Mouse (Mus musculus): ENCODE measurements around the gene Adamts20. TPM values are rescaled to one million over a fixed set of nuclear protein-coding genes. Genes with fewer than 3 reads are reported as not detected.

Gene Adamts20
- polyA plus RNA-seq, 1 experiment from 2014 or later, result 4.7 TPM

- ATAC-seq (ENCODE audit: insufficient number of reproducible peaks, insufficient read depth, low FRiP score, low TSS enrichment, low read depth), result no peak
- no peaks in the 10 kb centered on the region for H3K4me1 ChIP-seq (replicated peaks)
- no peaks in the 10 kb centered on the region for H3K27me3 ChIP-seq
- no peak overlapping the region for H3K4me3 ChIP-seq (replicated peaks)
- H3K9me3 ChIP-seq, result no peaks in the 10 kb centered on the region
- 76% methylated on average over 3 of the region's 3 CpGs for WGBS
- H3K36me3 ChIP-seq, result no peaks in the 10 kb centered on the region
- H3K9ac ChIP-seq (replicated peaks), result no peak overlapping the region
- H3K4me2 ChIP-seq, result no peak overlapping the region
- no peak overlapping the region for H3K27ac ChIP-seq
Observed at GRCm38 (mm10) chr15:94287495-94287894, 177.7 kb downstream of the Adamts20 start.

- WGBS, result 79% methylated on average over 8 of the region's 8 CpGs
- no peak overlapping the region for H3K4me2 ChIP-seq
- H3K36me3 ChIP-seq, result no peaks in the 10 kb centered on the region
- H3K9ac ChIP-seq (replicated peaks), result no peak overlapping the region
- no peak overlapping the region for H3K4me3 ChIP-seq (replicated peaks)
- no peaks in the 10 kb centered on the region; the same call in 1 of the 2 replicates for H3K27me3 ChIP-seq
- ATAC-seq (ENCODE audit: insufficient number of reproducible peaks, insufficient read depth, low FRiP score, low TSS enrichment, low read depth), result no peak
- H3K27ac ChIP-seq, result no peak overlapping the region
- no peaks in the 10 kb centered on the region for H3K4me1 ChIP-seq (replicated peaks)
- no peaks in the 10 kb centered on the region for H3K9me3 ChIP-seq
Observed at GRCm38 (mm10) chr15:94276418-94276817, 188.8 kb downstream of the Adamts20 start.

GRCm38 (mm10) chr15:94265630-94266029 is 199.6 kb downstream of the Adamts20 start:
- no peak for ATAC-seq (ENCODE audit: insufficient number of reproducible peaks, insufficient read depth, low FRiP score, low TSS enrichment, low read depth)
- WGBS, result 40% methylated on average over 10 of the region's 10 CpGs
- Histone ChIP-seq H3K9ac (replicated peaks) (no peak overlapping the region), H3K9me3 (no peaks in the 10 kb centered on the region), H3K4me3 (replicated peaks) (no peak overlapping the region), H3K4me2 (no peak overlapping the region), H3K27me3 (no peaks in the 10 kb centered on the region), H3K36me3 (no peaks in the 10 kb centered on the region), H3K4me1 (replicated peaks) (no peaks in the 10 kb centered on the region), H3K27ac (no peak overlapping the region)

GRCm38 (mm10) chr15:94264497-94264879 is 200.7 kb downstream of the Adamts20 start:
- Histone ChIP-seq H3K36me3 (no peaks in the 10 kb centered on the region), H3K4me3 (replicated peaks) (no peak overlapping the region), H3K4me1 (replicated peaks) (no peaks in the 10 kb centered on the region), H3K27ac (no peak overlapping the region), H3K27me3 (no peaks in the 10 kb centered on the region), H3K9me3 (no peaks in the 10 kb centered on the region), H3K9ac (replicated peaks) (no peak overlapping the region), H3K4me2 (no peak overlapping the region)
- ATAC-seq (ENCODE audit: insufficient number of reproducible peaks, insufficient read depth, low FRiP score, low TSS enrichment, low read depth), result no peak
- 79% methylated on average over 6 of the region's 6 CpGs for WGBS

GRCm38 (mm10) chr15:94263866-94264496 is 201.2 kb downstream of the Adamts20 start:
- Histone ChIP-seq H3K36me3 (no peaks in the 10 kb centered on the region), H3K9ac (replicated peaks) (no peak overlapping the region), H3K27me3 (no peaks in the 10 kb centered on the region), H3K4me1 (replicated peaks) (no peaks in the 10 kb centered on the region), H3K4me3 (replicated peaks) (no peak overlapping the region), H3K27ac (no peak overlapping the region), H3K9me3 (no peaks in the 10 kb centered on the region), H3K4me2 (no peak overlapping the region)
- no peak for ATAC-seq (ENCODE audit: insufficient number of reproducible peaks, insufficient read depth, low FRiP score, low TSS enrichment, low read depth)
- WGBS, result 75% methylated on average over 8 of the region's 8 CpGs

GRCm38 (mm10) chr15:94263241-94263640 is 202.0 kb downstream of the Adamts20 start:
- no peaks in the 10 kb centered on the region for H3K9me3 ChIP-seq
- H3K4me1 ChIP-seq (replicated peaks), result no peaks in the 10 kb centered on the region
- H3K4me2 ChIP-seq, result no peak overlapping the region
- H3K4me3 ChIP-seq (replicated peaks), result no peak overlapping the region
- no peak overlapping the region for H3K9ac ChIP-seq (replicated peaks)
- WGBS, result 68% methylated on average over 10 of the region's 10 CpGs
- no peaks in the 10 kb centered on the region for H3K36me3 ChIP-seq
- ATAC-seq (ENCODE audit: insufficient number of reproducible peaks, insufficient read depth, low FRiP score, low TSS enrichment, low read depth), result no peak
- no peak overlapping the region for H3K27ac ChIP-seq
- no peaks in the 10 kb centered on the region for H3K27me3 ChIP-seq

- ATAC-seq (ENCODE audit: insufficient number of reproducible peaks, insufficient read depth, low FRiP score, low TSS enrichment, low read depth), result no peak
- no peak overlapping the region for H3K27ac ChIP-seq
- no peaks in the 10 kb centered on the region for H3K4me1 ChIP-seq (replicated peaks)
- no peaks in the 10 kb centered on the region for H3K9me3 ChIP-seq
- no peak overlapping the region for H3K4me2 ChIP-seq
- 96% methylated on average over 4 of the region's 4 CpGs for WGBS
- H3K36me3 ChIP-seq, result no peaks in the 10 kb centered on the region
- H3K27me3 ChIP-seq, result no peaks in the 10 kb centered on the region
- H3K4me3 ChIP-seq (replicated peaks), result no peak overlapping the region
- no peak overlapping the region for H3K9ac ChIP-seq (replicated peaks)
Observed at GRCm38 (mm10) chr15:94259497-94259896, 205.7 kb downstream of the Adamts20 start.

GRCm38 (mm10) chr15:94255538-94255937 is 209.7 kb downstream of the Adamts20 start:
- no peak overlapping the region for H3K27ac ChIP-seq
- H3K4me2 ChIP-seq, result no peak overlapping the region
- H3K4me3 ChIP-seq (replicated peaks), result no peak overlapping the region
- WGBS, result 91% methylated on average over 5 of the region's 5 CpGs
- H3K36me3 ChIP-seq, result no peaks in the 10 kb centered on the region
- no peaks in the 10 kb centered on the region for H3K9me3 ChIP-seq
- no peak for ATAC-seq (ENCODE audit: insufficient number of reproducible peaks, insufficient read depth, low FRiP score, low TSS enrichment, low read depth)
- H3K9ac ChIP-seq (replicated peaks), result no peak overlapping the region
- no peaks in the 10 kb centered on the region for H3K27me3 ChIP-seq
- H3K4me1 ChIP-seq (replicated peaks), result 0 out of 2 replicates have a peak, but pooled peaks cover 4% of the 10 kb centered on the region

GRCm38 (mm10) chr15:94254861-94255516 is 210.2 kb downstream of the Adamts20 start:
- Histone ChIP-seq H3K36me3 (no peaks in the 10 kb centered on the region), H3K4me3 (replicated peaks) (no peak overlapping the region), H3K9me3 (no peaks in the 10 kb centered on the region), H3K27ac (no peak overlapping the region), H3K4me1 (replicated peaks) (0 out of 2 replicates have a peak, but pooled peaks cover 4% of the 10 kb centered on the region), H3K9ac (replicated peaks) (no peak overlapping the region), H3K4me2 (no peak overlapping the region), H3K27me3 (no peaks in the 10 kb centered on the region)
- no peak for ATAC-seq (ENCODE audit: insufficient number of reproducible peaks, insufficient read depth, low FRiP score, low TSS enrichment, low read depth)
- WGBS, result 80% methylated on average over 3 of the region's 3 CpGs

- WGBS, result 73% methylated on average over 14 of the region's 14 CpGs
- Histone ChIP-seq H3K9me3 (no peaks in the 10 kb centered on the region), H3K9ac (replicated peaks) (no peak overlapping the region), H3K4me2 (no peak overlapping the region), H3K4me3 (replicated peaks) (no peak overlapping the region), H3K36me3 (no peaks in the 10 kb centered on the region), H3K27me3 (no peaks in the 10 kb centered on the region), H3K4me1 (replicated peaks) (0 out of 2 replicates have a peak, but pooled peaks cover 4% of the 10 kb centered on the region), H3K27ac (no peak overlapping the region)
- no peak for ATAC-seq (ENCODE audit: insufficient number of reproducible peaks, insufficient read depth, low FRiP score, low TSS enrichment, low read depth)
Observed at GRCm38 (mm10) chr15:94254091-94254860, 210.9 kb downstream of the Adamts20 start.

GRCm38 (mm10) chr15:94252962-94253712 is 212.1 kb downstream of the Adamts20 start:
- Histone ChIP-seq H3K36me3 (no peaks in the 10 kb centered on the region), H3K9ac (replicated peaks) (no peak overlapping the region), H3K4me3 (replicated peaks) (no peak overlapping the region), H3K4me1 (replicated peaks) (0 out of 2 replicates have a peak, but pooled peaks cover 4% of the 10 kb centered on the region), H3K27ac (no peak overlapping the region), H3K4me2 (no peak overlapping the region), H3K27me3 (no peaks in the 10 kb centered on the region), H3K9me3 (no peaks in the 10 kb centered on the region)
- WGBS, result 60% methylated on average over 13 of the region's 13 CpGs
- ATAC-seq (ENCODE audit: insufficient number of reproducible peaks, insufficient read depth, low FRiP score, low TSS enrichment, low read depth), result no peak
